Comparison of ENCODE assay signal across 36 mouse cellular contexts in genomic region chr10:112132194-112132593, GRCm38 (mm10). TPM values are rescaled to one million over a fixed set of nuclear protein-coding genes. Genes with fewer than 3 reads are reported as not detected.
A peak's percentile ranks its signal among the peaks of the same experiment; 100 is the strongest.
DNase-seq lines count a peak whose midpoint lies in the region; ATAC-seq and TF ChIP-seq lines count a peak whose summit lies in the region.
"Had no signal": no experiment of that assay in that cellular context is flagged by ENCODE, and none has a peak within 500 bp of the region (broad histone marks: within the 10 kb centered on the region; RNA-seq: fewer than 3 reads in every experiment).

No protein-coding gene starts in this region.

- no peak for TF ChIP-seq CTCF in liver, embryonic 14.5 days (IDR thresholded peaks at IDR 0.05; ENCODE audit: low read depth)
- TF ChIP-seq CTCF in liver, postnatal 0 days (IDR thresholded peaks at IDR 0.05; ENCODE audit: low read depth) = no peak
- no peak for TF ChIP-seq CTCF in forebrain, postnatal 0 days (IDR thresholded peaks at IDR 0.05; ENCODE audit: low read depth)

- no peak overlapping the region for H3K9ac ChIP-seq in liver, embryonic 13.5 days
- H3K9ac ChIP-seq in liver, embryonic 11.5 days (ENCODE audit: low read depth, low read length) = no peak overlapping the region
- no peak overlapping the region for H3K9ac ChIP-seq in liver, embryonic 14.5 days (replicated peaks)
- no peak overlapping the region for H3K9ac ChIP-seq in liver, postnatal 0 days (replicated peaks)
- no peak overlapping the region for H3K9ac ChIP-seq in forebrain, postnatal 0 days
- H3K9ac ChIP-seq: embryonic facial prominence, embryonic 13.5 days; hindbrain, embryonic 12.5 days; hindbrain, embryonic 15.5 days had no signal

- ATAC-seq in liver, embryonic 13.5 days (ENCODE audit: low read depth) = peak; percentile 78
- ATAC-seq in liver, embryonic 11.5 days (replicated peaks; ENCODE audit: low FRiP score) = no peak
- ATAC-seq in liver, embryonic 14.5 days (ENCODE audit: insufficient read depth) = peak; percentile 68
- ATAC-seq in liver, postnatal 0 days = peak; percentile 47; the same call in 1 of the 2 replicates
- ATAC-seq in granulocyte monocyte progenitor cell, adult 5-6 weeks (replicated peaks; ENCODE audit: poor library complexity, severe bottlenecking) = no peak
- no peak for ATAC-seq in forebrain, postnatal 0 days
- ATAC-seq: forebrain, embryonic 14.5 days; Patski had no signal

- no peak overlapping the region for H3K4me3 ChIP-seq in liver, embryonic 13.5 days (replicated peaks)
- H3K4me3 ChIP-seq in liver, embryonic 11.5 days (ENCODE audit: low read depth, low read length) = no peak overlapping the region
- no peak overlapping the region for H3K4me3 ChIP-seq in liver, embryonic 14.5 days (ENCODE audit: insufficient read depth in 1 of 2, low read depth in 2 of 2, low read length in 2 of 2)
- no peak overlapping the region for H3K4me3 ChIP-seq in liver, postnatal 0 days (ENCODE audit: low read depth, low read length)
- no peak overlapping the region for H3K4me3 ChIP-seq in forebrain, postnatal 0 days (ENCODE audit: low read depth, low read length)
- H3K4me3 ChIP-seq: embryonic facial prominence, embryonic 10.5 days; embryonic facial prominence, embryonic 13.5 days; hindbrain, embryonic 12.5 days; hindbrain, embryonic 15.5 days had no signal

- no peaks in the 10 kb centered on the region for H3K4me1 ChIP-seq in liver, embryonic 13.5 days (replicated peaks)
- no peaks in the 10 kb centered on the region for H3K4me1 ChIP-seq in liver, embryonic 11.5 days (replicated peaks; ENCODE audit: control insufficient read depth, insufficient read depth, low read length)
- H3K4me1 ChIP-seq in liver, embryonic 14.5 days (replicated peaks; ENCODE audit: control insufficient read depth in 2 of 2, insufficient read depth in 2 of 2, low read length in 1 of 2) = no peaks in the 10 kb centered on the region
- H3K4me1 ChIP-seq in liver, postnatal 0 days (ENCODE audit: insufficient read depth) = no peaks in the 10 kb centered on the region
- no peaks in the 10 kb centered on the region for H3K4me1 ChIP-seq in forebrain, postnatal 0 days (ENCODE audit: insufficient read depth)
- H3K4me1 ChIP-seq: embryonic facial prominence, embryonic 10.5 days; embryonic facial prominence, embryonic 13.5 days; hindbrain, embryonic 12.5 days; hindbrain, embryonic 15.5 days had no signal

- WGBS in liver, embryonic 13.5 days (ENCODE audit: insufficient replicate concordance) = 62% methylated on average over 3 of the region's 3 CpGs
- WGBS in liver, embryonic 11.5 days = 81% methylated on average over 3 of the region's 3 CpGs
- WGBS in liver, embryonic 14.5 days (ENCODE audit: insufficient replicate concordance) = 44% methylated on average over 3 of the region's 3 CpGs
- WGBS in liver, postnatal 0 days (ENCODE audit: insufficient replicate concordance) = 76% methylated on average over 3 of the region's 3 CpGs
- WGBS in forebrain, postnatal 0 days = 92% methylated on average over 3 of the region's 3 CpGs

- no peak overlapping the region for H3K27ac ChIP-seq in liver, embryonic 13.5 days
- no peak overlapping the region for H3K27ac ChIP-seq in liver, embryonic 11.5 days (ENCODE audit: low read depth, low read length)
- H3K27ac ChIP-seq in liver, embryonic 14.5 days = no peak overlapping the region
- H3K27ac ChIP-seq in liver, postnatal 0 days (ENCODE audit: low read depth) = no peak overlapping the region
- no peak overlapping the region for H3K27ac ChIP-seq in forebrain, postnatal 0 days (ENCODE audit: low read depth, low read length)
- H3K27ac ChIP-seq: embryonic facial prominence, embryonic 10.5 days; embryonic facial prominence, embryonic 13.5 days; hindbrain, embryonic 12.5 days; hindbrain, embryonic 15.5 days had no signal

- H3K4me2 ChIP-seq in liver, embryonic 13.5 days = no peak overlapping the region
- H3K4me2 ChIP-seq in liver, embryonic 11.5 days = no peak overlapping the region
- no peak overlapping the region for H3K4me2 ChIP-seq in liver, embryonic 14.5 days (ENCODE audit: low read depth)
- no peak overlapping the region for H3K4me2 ChIP-seq in liver, postnatal 0 days (ENCODE audit: low read depth, low read length)
- H3K4me2 ChIP-seq in forebrain, postnatal 0 days (ENCODE audit: low read depth) = no peak overlapping the region
- H3K4me2 ChIP-seq: embryonic facial prominence, embryonic 13.5 days; heart, embryonic 11.5 days; hindbrain, embryonic 12.5 days; hindbrain, embryonic 15.5 days had no signal

- no peaks in the 10 kb centered on the region for H3K27me3 ChIP-seq in liver, embryonic 13.5 days
- H3K27me3 ChIP-seq in liver, embryonic 11.5 days (replicated peaks; ENCODE audit: control insufficient read depth, insufficient read depth, low read length) = no peaks in the 10 kb centered on the region
- H3K27me3 ChIP-seq in liver, embryonic 14.5 days (ENCODE audit: control insufficient read depth, insufficient read depth, low read length) = no peaks in the 10 kb centered on the region
- H3K27me3 ChIP-seq in liver, postnatal 0 days (ENCODE audit: insufficient read depth, low read length) = no peaks in the 10 kb centered on the region
- no peaks in the 10 kb centered on the region for H3K27me3 ChIP-seq in forebrain, postnatal 0 days (ENCODE audit: insufficient read depth, low read length)
- H3K27me3 ChIP-seq: CH12.LX; embryonic facial prominence, embryonic 13.5 days; hindbrain, embryonic 12.5 days; hindbrain, embryonic 15.5 days had no signal

- TF ChIP-seq EP300 in liver, embryonic 14.5 days (IDR thresholded peaks at IDR 0.05; ENCODE audit: low read depth) = no peak; the same call in 1 of the 2 replicates
- peak; percentile 48; the same call in 1 of the 2 replicates for TF ChIP-seq EP300 in liver, postnatal 0 days (IDR thresholded peaks at IDR 0.05; ENCODE audit: low read depth)

- DNase-seq in liver, embryonic 13.5 days = no peak
- no peak for DNase-seq in liver, embryonic 11.5 days (ENCODE audit: low spot score)
- DNase-seq in liver, embryonic 14.5 days (ENCODE audit: low read depth in 3 of 3, low spot score in 3 of 3) = no peak
- no peak for DNase-seq in liver, postnatal 0 days
- DNase-seq in frontal cortex, postnatal 36 days (ENCODE audit: low spot score in 2 of 2) = no peak
- DNase-seq in forebrain, postnatal 0 days = no peak
- DNase-seq: adrenal gland, postnatal 10 days; adrenal gland, postnatal 36 days; B cell, adult 2 months; cerebellum, adult 11 months; cerebellum, adult 2 months; cerebellum, adult 9-11 months; cerebellum, postnatal 25 days; embryo, embryonic 11 days; gastrocnemius, postnatal 10 days; gastrocnemius, postnatal 36 days; heart, adult 11 months had no signal

- no peaks in the 10 kb centered on the region for H3K9me3 ChIP-seq in liver, embryonic 13.5 days (replicated peaks)
- no peaks in the 10 kb centered on the region for H3K9me3 ChIP-seq in liver, embryonic 11.5 days (ENCODE audit: control insufficient read depth, low read length)
- H3K9me3 ChIP-seq in liver, embryonic 14.5 days (ENCODE audit: control insufficient read depth, low read length) = no peaks in the 10 kb centered on the region
- H3K9me3 ChIP-seq in liver, postnatal 0 days (ENCODE audit: low read length) = no peaks in the 10 kb centered on the region
- no peaks in the 10 kb centered on the region for H3K9me3 ChIP-seq in forebrain, postnatal 0 days (ENCODE audit: low read length)
- H3K9me3 ChIP-seq: embryonic facial prominence, embryonic 10.5 days; embryonic facial prominence, embryonic 13.5 days; G1E; hindbrain, embryonic 12.5 days; hindbrain, embryonic 15.5 days had no signal

- H3K36me3 ChIP-seq in liver, embryonic 13.5 days = no peaks in the 10 kb centered on the region
- H3K36me3 ChIP-seq in liver, embryonic 11.5 days (ENCODE audit: control insufficient read depth, insufficient read depth, low read length) = no peaks in the 10 kb centered on the region
- no peaks in the 10 kb centered on the region for H3K36me3 ChIP-seq in liver, embryonic 14.5 days (replicated peaks; ENCODE audit: control insufficient read depth, insufficient read depth, low read depth)
- no peaks in the 10 kb centered on the region for H3K36me3 ChIP-seq in liver, postnatal 0 days (replicated peaks; ENCODE audit: insufficient read depth, low read length)
- no peaks in the 10 kb centered on the region for H3K36me3 ChIP-seq in forebrain, postnatal 0 days (ENCODE audit: insufficient read depth)
- H3K36me3 ChIP-seq: embryonic facial prominence, embryonic 10.5 days; embryonic facial prominence, embryonic 13.5 days; G1E; hindbrain, embryonic 12.5 days; hindbrain, embryonic 15.5 days had no signal

RNA-seq across cellular contexts. Expression of gene Glipr1l3, which starts 27.9 kb away (rescaled TPM):
- not detected in 2 replicates for polyA plus RNA-seq in liver, embryonic 13.5 days (2015; fragmentation: Nextera tagmentation; extraction: Ambion mirVana)
- not detected in 2 replicates for polyA plus RNA-seq in liver, embryonic 11.5 days (2014; fragmentation: Nextera tagmentation; extraction: Ambion mirVana)
- not detected in 2 replicates for polyA plus RNA-seq in liver, embryonic 14.5 days (2012; rRNA removed)
- not detected in 2 replicates for polyA plus RNA-seq in liver, embryonic 14.5 days (2014; fragmentation: Nextera tagmentation; extraction: Ambion mirVana)
- not detected in 2 replicates for polyA plus RNA-seq in liver, postnatal 0 days (2015; fragmentation: Nextera tagmentation; extraction: Ambion mirVana)
- not detected in 2 replicates for total RNA-seq in granulocyte monocyte progenitor cell, adult 5-6 weeks (2014; fragmentation: Nextera tagmentation)
- not detected in 2 replicates for total RNA-seq in granulocyte monocyte progenitor cell, adult 5-6 weeks (2017)
- 1.2 and 1.5 TPM in 2 replicates for total RNA-seq in forebrain, postnatal 0 days (2014; rRNA removed)
- 0.49 and 0.64 TPM in 2 replicates for polyA plus RNA-seq in forebrain, postnatal 0 days (2015; fragmentation: Nextera tagmentation; extraction: Ambion mirVana)
- total RNA-seq: adrenal gland, adult 18-20 months; adrenal gland, postnatal 10 days; adrenal gland, postnatal 36 days; CH12.LX; common myeloid progenitor, adult 5-6 weeks; G1E; gastrocnemius, adult 18-20 months; gastrocnemius, postnatal 10 days; gastrocnemius, postnatal 36 days; heart, adult 8-10 months; heart, postnatal 25 days; hematopoietic stem cell, adult 5-6 weeks had no signal
- polyA plus RNA-seq: cerebellum, adult 2 months; embryonic facial prominence, embryonic 10.5 days; embryonic facial prominence, embryonic 13.5 days; forebrain, embryonic 11.5 days; G1E; heart, embryonic 11.5 days; heart, embryonic 14.5 days; heart, postnatal 0 days; hindbrain, embryonic 12.5 days; Patski had no signal

RNA-seq across cellular contexts. Expression of gene Caps2, which starts 31.2 kb away (rescaled TPM):
- polyA plus RNA-seq in liver, embryonic 13.5 days (2015; fragmentation: Nextera tagmentation; extraction: Ambion mirVana) = not detected in 2 replicates
- polyA plus RNA-seq in liver, embryonic 11.5 days (2014; fragmentation: Nextera tagmentation; extraction: Ambion mirVana) = not detected in 2 replicates
- not detected in 2 replicates for polyA plus RNA-seq in liver, embryonic 14.5 days (2012; rRNA removed)
- polyA plus RNA-seq in liver, embryonic 14.5 days (2014; fragmentation: Nextera tagmentation; extraction: Ambion mirVana) = 0.05 TPM in 1 of 2 replicates, not detected in the other
- polyA plus RNA-seq in liver, postnatal 0 days (2015; fragmentation: Nextera tagmentation; extraction: Ambion mirVana) = not detected in 2 replicates
- not detected in 2 replicates for total RNA-seq in granulocyte monocyte progenitor cell, adult 5-6 weeks (2014; fragmentation: Nextera tagmentation)
- not detected in 2 replicates for total RNA-seq in granulocyte monocyte progenitor cell, adult 5-6 weeks (2017)
- total RNA-seq in forebrain, postnatal 0 days (2014; rRNA removed) = 0.24 and 0.69 TPM in 2 replicates
- 0.36 and 0.59 TPM in 2 replicates for polyA plus RNA-seq in forebrain, postnatal 0 days (2015; fragmentation: Nextera tagmentation; extraction: Ambion mirVana)
- total RNA-seq: adrenal gland, adult 18-20 months; adrenal gland, postnatal 10 days; adrenal gland, postnatal 36 days; common myeloid progenitor, adult 5-6 weeks; gastrocnemius, adult 18-20 months; gastrocnemius, postnatal 10 days; gastrocnemius, postnatal 36 days; heart, adult 8-10 months; heart, postnatal 25 days; hematopoietic stem cell, adult 5-6 weeks had no signal
- polyA plus RNA-seq: G1E had no signal

RNA-seq across cellular contexts. Expression of gene Glipr1l2, which starts 49.0 kb away (rescaled TPM):
- polyA plus RNA-seq in liver, embryonic 13.5 days (2015; fragmentation: Nextera tagmentation; extraction: Ambion mirVana) = not detected in 2 replicates
- polyA plus RNA-seq in liver, embryonic 11.5 days (2014; fragmentation: Nextera tagmentation; extraction: Ambion mirVana) = not detected in 2 replicates
- polyA plus RNA-seq in liver, embryonic 14.5 days (2012; rRNA removed) = not detected in 2 replicates
- not detected in 2 replicates for polyA plus RNA-seq in liver, embryonic 14.5 days (2014; fragmentation: Nextera tagmentation; extraction: Ambion mirVana)
- not detected in 2 replicates for polyA plus RNA-seq in liver, postnatal 0 days (2015; fragmentation: Nextera tagmentation; extraction: Ambion mirVana)
- total RNA-seq in granulocyte monocyte progenitor cell, adult 5-6 weeks (2014; fragmentation: Nextera tagmentation) = not detected in 2 replicates
- not detected in 2 replicates for total RNA-seq in granulocyte monocyte progenitor cell, adult 5-6 weeks (2017)
- total RNA-seq in forebrain, postnatal 0 days (2014; rRNA removed) = not detected in 2 replicates
- polyA plus RNA-seq in forebrain, postnatal 0 days (2015; fragmentation: Nextera tagmentation; extraction: Ambion mirVana) = not detected in 2 replicates
- total RNA-seq: adrenal gland, adult 18-20 months; adrenal gland, postnatal 10 days; adrenal gland, postnatal 36 days; CH12.LX; common myeloid progenitor, adult 5-6 weeks; gastrocnemius, adult 18-20 months; gastrocnemius, postnatal 10 days; gastrocnemius, postnatal 36 days; heart, adult 8-10 months; heart, postnatal 25 days; hematopoietic stem cell, adult 5-6 weeks had no signal
- polyA plus RNA-seq: cerebellum, adult 2 months; embryonic facial prominence, embryonic 10.5 days; embryonic facial prominence, embryonic 13.5 days; forebrain, embryonic 11.5 days; forebrain, embryonic 14.5 days; G1E; heart, embryonic 11.5 days; heart, embryonic 14.5 days; heart, postnatal 0 days; hindbrain, embryonic 12.5 days; hindbrain, embryonic 15.5 days; Patski had no signal

Comparison
In these comparisons a context has a peak if more than half of its experiments do, and no peak if none do; other contexts are left out.
1. ATAC-seq: peak in liver, embryonic 13.5 days (single experiment), liver, embryonic 14.5 days (single experiment) and liver, postnatal 0 days (single experiment); none in liver, embryonic 11.5 days (single experiment), granulocyte monocyte progenitor cell, adult 5-6 weeks (single experiment) and forebrain, postnatal 0 days (single experiment).